Mouse (Mus musculus): ENCODE measurements around the gene Rab28. TPM values are rescaled to one million over a fixed set of nuclear protein-coding genes. Genes with fewer than 3 reads are reported as not detected.
"Not testable (repeated sequence)": the region's sequence is repeated elsewhere in the genome, so short reads cannot be mapped to it uniquely, and the experiment has no call there.

The Rab28 gene
- total and polyA plus RNA-seq, 3 experiments = 35.1 to 58.3 (median 40.5) TPM

- Histone ChIP-seq H3K27me3 (ENCODE audit: insufficient read depth, low read length) (no peaks in the 10 kb centered on the region), H3K36me3 (replicated peaks) (no peaks in the 10 kb centered on the region), H3K9me3 (replicated peaks) (no peaks in the 10 kb centered on the region), H3K4me3 (ENCODE audit: low read depth, low read length) (no peak overlapping the region), H3K4me1 (ENCODE audit: insufficient read depth, low read depth, low read length) (peaks cover 18% of the 10 kb centered on the region)
- DNase-seq (ENCODE audit: low spot score) = no peak
- ATAC-seq (ENCODE audit: extremely low read depth, insufficient number of reproducible peaks, low FRiP score, poor library complexity, severe bottlenecking) = no peak
- TF ChIP-seq CTCF (IDR thresholded peaks at IDR 0.05; ENCODE audit: low read depth, low read length) = no peak
- no peak for TF ChIP-seq GATA2 (IDR thresholded peaks at IDR 0.05; ENCODE audit: borderline replicate concordance, low read depth, low read length)
- TF ChIP-seq GATA1 (IDR thresholded peaks at IDR 0.05; ENCODE audit: borderline replicate concordance, low read length) = no peak
- no peak for TF ChIP-seq POLR2AphosphoS5 (IDR thresholded peaks at IDR 0.05; ENCODE audit: insufficient replicate concordance, low read depth, low read length)
- TF ChIP-seq TAL1 (conservative IDR thresholded peaks at IDR 0.05; ENCODE audit: low read depth, low read length) = no peak
Measured at GRCm38 (mm10) chr5:41725573-41725972, 17.6 kb upstream of the Rab28 start.

GRCm38 (mm10) chr5:41707115-41708015 lies 592 bp downstream of the Rab28 start:
- Histone ChIP-seq H3K36me3 (replicated peaks) (peaks cover 2% of the 10 kb centered on the region), H3K4me3 (ENCODE audit: low read depth, low read length) (peak overlapping the region; percentile 85), H3K9me3 (replicated peaks) (no peaks in the 10 kb centered on the region), H3K27me3 (ENCODE audit: insufficient read depth, low read length) (no peaks in the 10 kb centered on the region), H3K4me1 (ENCODE audit: insufficient read depth, low read depth, low read length) (peaks cover 14% of the 10 kb centered on the region)
- TF ChIP-seq TAL1 (conservative IDR thresholded peaks at IDR 0.05; ENCODE audit: low read depth, low read length) (no peak), GATA2 (IDR thresholded peaks at IDR 0.05; ENCODE audit: borderline replicate concordance, low read depth, low read length) (no peak), CTCF (IDR thresholded peaks at IDR 0.05; ENCODE audit: low read depth, low read length) (no peak), POLR2AphosphoS5 (IDR thresholded peaks at IDR 0.05; ENCODE audit: insufficient replicate concordance, low read depth, low read length) (no peak), GATA1 (IDR thresholded peaks at IDR 0.05; ENCODE audit: borderline replicate concordance, low read length) (no peak)
- DNase-seq (ENCODE audit: low spot score) = peak; percentile 37
- ATAC-seq (ENCODE audit: extremely low read depth, insufficient number of reproducible peaks, low FRiP score, poor library complexity, severe bottlenecking) = peak; percentile 19

GRCm38 (mm10) chr5:41706777-41707114 lies 1.2 kb downstream of the Rab28 start:
- H3K4me3 ChIP-seq (ENCODE audit: low read depth, low read length) = peak overlapping the region; percentile 85
- no peaks in the 10 kb centered on the region for H3K27me3 ChIP-seq (ENCODE audit: insufficient read depth, low read length)
- no peak for DNase-seq (ENCODE audit: low spot score)

GRCm38 (mm10) chr5:41701085-41701484 lies 6.9 kb downstream of the Rab28 start:
- not testable (repeated sequence) for DNase-seq (ENCODE audit: low spot score)

More at GRCm38 (mm10) chr5:41706777-41707114, 1.2 kb downstream of the Rab28 start:
- Histone ChIP-seq H3K4me1 (ENCODE audit: insufficient read depth, low read depth, low read length) (peaks cover 14% of the 10 kb centered on the region), H3K36me3 (replicated peaks) (peaks cover 2% of the 10 kb centered on the region), H3K9me3 (replicated peaks) (no peaks in the 10 kb centered on the region)
- no peak for ATAC-seq (ENCODE audit: extremely low read depth, insufficient number of reproducible peaks, low FRiP score, poor library complexity, severe bottlenecking)
- TF ChIP-seq CTCF (IDR thresholded peaks at IDR 0.05; ENCODE audit: low read depth, low read length) (no peak), GATA2 (IDR thresholded peaks at IDR 0.05; ENCODE audit: borderline replicate concordance, low read depth, low read length) (no peak), TAL1 (conservative IDR thresholded peaks at IDR 0.05; ENCODE audit: low read depth, low read length) (no peak), POLR2AphosphoS5 (IDR thresholded peaks at IDR 0.05; ENCODE audit: insufficient replicate concordance, low read depth, low read length) (no peak), GATA1 (IDR thresholded peaks at IDR 0.05; ENCODE audit: borderline replicate concordance, low read length) (no peak)

GRCm38 (mm10) chr5:41697958-41698357 lies 10.0 kb downstream of the Rab28 start:
- DNase-seq (ENCODE audit: low spot score) = no peak
- ATAC-seq (ENCODE audit: extremely low read depth, insufficient number of reproducible peaks, low FRiP score, poor library complexity, severe bottlenecking) = no peak; the same call in 1 of the 2 replicates
- Histone ChIP-seq H3K9me3 (replicated peaks) (no peaks in the 10 kb centered on the region), H3K4me1 (ENCODE audit: insufficient read depth, low read depth, low read length) (no peaks in the 10 kb centered on the region), H3K4me3 (ENCODE audit: low read depth, low read length) (no peak overlapping the region), H3K27me3 (ENCODE audit: insufficient read depth, low read length) (no peaks in the 10 kb centered on the region), H3K36me3 (replicated peaks) (peaks cover 9% of the 10 kb centered on the region)
- no peak for TF ChIP-seq CTCF (IDR thresholded peaks at IDR 0.05; ENCODE audit: low read depth, low read length)
- no peak for TF ChIP-seq TAL1 (conservative IDR thresholded peaks at IDR 0.05; ENCODE audit: low read depth, low read length)
- TF ChIP-seq POLR2AphosphoS5 (IDR thresholded peaks at IDR 0.05; ENCODE audit: insufficient replicate concordance, low read depth, low read length) = no peak
- no peak for TF ChIP-seq GATA2 (IDR thresholded peaks at IDR 0.05; ENCODE audit: borderline replicate concordance, low read depth, low read length)
- TF ChIP-seq GATA1 (IDR thresholded peaks at IDR 0.05; ENCODE audit: borderline replicate concordance, low read length) = no peak

More at GRCm38 (mm10) chr5:41701085-41701484, 6.9 kb downstream of the Rab28 start:
- H3K4me3 ChIP-seq (ENCODE audit: low read depth, low read length); H3K36me3 ChIP-seq (replicated peaks); H3K9me3 ChIP-seq (replicated peaks); ATAC-seq (ENCODE audit: extremely low read depth, insufficient number of reproducible peaks, low FRiP score, poor library complexity, severe bottlenecking); H3K4me1 ChIP-seq (ENCODE audit: insufficient read depth, low read depth, low read length); H3K27me3 ChIP-seq (ENCODE audit: insufficient read depth, low read length): not testable (repeated sequence)

GRCm38 (mm10) chr5:41685016-41685415 lies 22.9 kb downstream of the Rab28 start:
- H3K36me3 ChIP-seq (replicated peaks) = peaks cover 8% of the 10 kb centered on the region
- no peak for DNase-seq (ENCODE audit: low spot score)
- no peaks in the 10 kb centered on the region for H3K9me3 ChIP-seq (replicated peaks)
- ATAC-seq (ENCODE audit: extremely low read depth, insufficient number of reproducible peaks, low FRiP score, poor library complexity, severe bottlenecking) = no peak
- H3K4me1 ChIP-seq (ENCODE audit: insufficient read depth, low read depth, low read length) = no peaks in the 10 kb centered on the region
- no peak overlapping the region for H3K4me3 ChIP-seq (ENCODE audit: low read depth, low read length)
- TF ChIP-seq CTCF (IDR thresholded peaks at IDR 0.05; ENCODE audit: low read depth, low read length) = no peak
- TF ChIP-seq GATA2 (IDR thresholded peaks at IDR 0.05; ENCODE audit: borderline replicate concordance, low read depth, low read length) = no peak
- no peak for TF ChIP-seq GATA1 (IDR thresholded peaks at IDR 0.05; ENCODE audit: borderline replicate concordance, low read length)
- no peak for TF ChIP-seq POLR2AphosphoS5 (IDR thresholded peaks at IDR 0.05; ENCODE audit: insufficient replicate concordance, low read depth, low read length)
- no peak for TF ChIP-seq TAL1 (conservative IDR thresholded peaks at IDR 0.05; ENCODE audit: low read depth, low read length)
- H3K27me3 ChIP-seq (ENCODE audit: insufficient read depth, low read length) = no peaks in the 10 kb centered on the region
